Mouse (Mus musculus): ENCODE results near the gene Enc1.

Gene Enc1

GRCm38 (mm10) chr13:97240965-97241786, at the start of gene Enc1:
TSS of gene Enc1 (plus strand) at chr13:97241105.
- DNase-seq = peak; percentile 96

GRCm38 (mm10) chr13:97192649-97193048, 48.3 kb upstream of the Enc1 start:
- DNase-seq = no peak

- DNase-seq = no peak
Observed at GRCm38 (mm10) chr13:97193420-97193819, 47.5 kb upstream of the Enc1 start.

GRCm38 (mm10) chr13:97196186-97196924, 44.5 kb upstream of the Enc1 start:
- DNase-seq = no peak

GRCm38 (mm10) chr13:97196925-97197218, 44.0 kb upstream of the Enc1 start:
- no peak for DNase-seq

- peak; percentile 89 for DNase-seq
Observed at GRCm38 (mm10) chr13:97197932-97198562, 42.9 kb upstream of the Enc1 start, which contains the start of gene Hexb. TSS of gene Hexb (minus strand) at chr13:97198357.

GRCm38 (mm10) chr13:97199123-97199522, 41.8 kb upstream of the Enc1 start:
- no peak for DNase-seq

- no peak for DNase-seq
Observed at GRCm38 (mm10) chr13:97201076-97201475, 39.8 kb upstream of the Enc1 start.

- DNase-seq = no peak
Observed at GRCm38 (mm10) chr13:97201896-97202295, 39.0 kb upstream of the Enc1 start.

GRCm38 (mm10) chr13:97205052-97205701, 35.7 kb upstream of the Enc1 start:
- DNase-seq = peak; percentile 79

- no peak for DNase-seq
Observed at GRCm38 (mm10) chr13:97206046-97206445, 34.9 kb upstream of the Enc1 start.

- peak; percentile 38 for DNase-seq
Observed at GRCm38 (mm10) chr13:97207472-97208111, 33.3 kb upstream of the Enc1 start.

GRCm38 (mm10) chr13:97208112-97208478, 32.8 kb upstream of the Enc1 start:
- DNase-seq = no peak

- no peak for DNase-seq
Observed at GRCm38 (mm10) chr13:97208500-97209010, 32.4 kb upstream of the Enc1 start.

GRCm38 (mm10) chr13:97214583-97215268, 26.2 kb upstream of the Enc1 start:
- DNase-seq = no peak

- peak; percentile 53 for DNase-seq
Observed at GRCm38 (mm10) chr13:97215563-97215962, 25.3 kb upstream of the Enc1 start.

- no peak for DNase-seq
Observed at GRCm38 (mm10) chr13:97216196-97216595, 24.7 kb upstream of the Enc1 start.

- no peak for DNase-seq
Observed at GRCm38 (mm10) chr13:97220022-97220421, 20.9 kb upstream of the Enc1 start.

- no peak for DNase-seq
Observed at GRCm38 (mm10) chr13:97223856-97224255, 17.0 kb upstream of the Enc1 start.

GRCm38 (mm10) chr13:97224341-97224982, 16.4 kb upstream of the Enc1 start:
- DNase-seq = no peak

GRCm38 (mm10) chr13:97225130-97225529, 15.8 kb upstream of the Enc1 start:
- no peak for DNase-seq

All from retina, postnatal 1 day (tissue).